ENCODE assay signal across 10 mouse cellular contexts in genomic region chr2:181375787-181376186, GRCm38 (mm10). TPM values are rescaled to one million over a fixed set of nuclear protein-coding genes. Genes with fewer than 3 reads are reported as not detected.
DNase-seq lines count a peak whose midpoint lies in the region; ATAC-seq and TF ChIP-seq lines count a peak whose summit lies in the region.
"Had no signal": no experiment of that assay in that cellular context is flagged by ENCODE, and none has a peak within 500 bp of the region (broad histone marks: within the 10 kb centered on the region; RNA-seq: fewer than 3 reads in every experiment).

No protein-coding gene starts in this region.

- H3K9me3 ChIP-seq in lung, postnatal 0 days (ENCODE audit: low read length) = no peaks in the 10 kb centered on the region
- H3K9me3 ChIP-seq: neural tube, embryonic 12.5 days had no signal

- H3K36me3 ChIP-seq in kidney, adult 2 months (ENCODE audit: control insufficient read depth, insufficient read depth, low read length) = 0 out of 2 replicates have a peak, but pooled peaks cover 3% of the 10 kb centered on the region
- H3K36me3 ChIP-seq in lung, postnatal 0 days (ENCODE audit: insufficient read depth, low read length) = peaks cover 17% of the 10 kb centered on the region

- H3K4me3 ChIP-seq in kidney, adult 2 months (ENCODE audit: insufficient read depth, low read depth, low read length) = no peak overlapping the region
- no peak overlapping the region for H3K4me3 ChIP-seq in lung, postnatal 0 days (ENCODE audit: low read depth, low read length)
- H3K4me3 ChIP-seq: neural tube, embryonic 12.5 days had no signal

- no peak for TF ChIP-seq POLR2A in kidney, adult 2 months (IDR thresholded peaks at IDR 0.05; ENCODE audit: low read depth, low read length)

- DNase-seq in kidney, adult 2 months = peak; percentile 41
- no peak for DNase-seq in kidney, postnatal 4 days
- DNase-seq in CD4-positive, CD25-positive, alpha-beta regulatory T cell, adult 2 months (ENCODE audit: low read depth, low spot score) = peak; percentile 83
- peak; percentile 62 for DNase-seq in R1 (ENCODE audit: low read depth, low spot score)
- peak; percentile 47 for DNase-seq in lung, postnatal 0 days (ENCODE audit: low spot score)
- no peak for DNase-seq in layer of hippocampus, adult 9-10 months (ENCODE audit: low spot score)
- DNase-seq in Muller cell, postnatal 12 days (ENCODE audit: inconsistent ontology term) = no peak
- DNase-seq in kidney, adult 18-20 months = no peak
- DNase-seq: adrenal gland, postnatal 14 days had no signal

- no peak for TF ChIP-seq EP300 in lung, postnatal 0 days (IDR thresholded peaks at IDR 0.05)

- ATAC-seq in lung, postnatal 0 days = no peak

- no peak overlapping the region for H3K27ac ChIP-seq in kidney, adult 2 months (ENCODE audit: insufficient read depth, low read depth, low read length)
- no peak overlapping the region for H3K27ac ChIP-seq in lung, postnatal 0 days (ENCODE audit: low read length)
- H3K27ac ChIP-seq: neural tube, embryonic 12.5 days had no signal

- no peaks in the 10 kb centered on the region for H3K4me1 ChIP-seq in kidney, adult 2 months (ENCODE audit: control insufficient read depth, insufficient read depth, low read length)
- H3K4me1 ChIP-seq in lung, postnatal 0 days (ENCODE audit: insufficient read depth, low read depth, low read length) = no peaks in the 10 kb centered on the region
- H3K4me1 ChIP-seq: neural tube, embryonic 12.5 days had no signal

- WGBS in kidney, adult 2 months = 93% methylated on average over 2 of the region's 2 CpGs
- 88% methylated on average over 2 of the region's 2 CpGs for WGBS in lung, postnatal 0 days

- H3K9ac ChIP-seq in lung, postnatal 0 days (replicated peaks; ENCODE audit: low read depth) = no peak overlapping the region
- H3K9ac ChIP-seq: neural tube, embryonic 12.5 days had no signal

- no peak overlapping the region for H3K4me2 ChIP-seq in lung, postnatal 0 days (replicated peaks; ENCODE audit: low read depth, low read length)
- H3K4me2 ChIP-seq: neural tube, embryonic 12.5 days had no signal

- no peak for TF ChIP-seq CTCF in kidney, adult 2 months (conservative IDR thresholded peaks at IDR 0.05; ENCODE audit: insufficient read depth, insufficient read length, low read depth, low read length)
- peak; percentile 65 for TF ChIP-seq CTCF in lung, postnatal 0 days (IDR thresholded peaks at IDR 0.05)

- H3K27me3 ChIP-seq in kidney, adult 2 months (replicated peaks; ENCODE audit: control insufficient read depth, insufficient read depth, low read length) = no peaks in the 10 kb centered on the region
- no peaks in the 10 kb centered on the region for H3K27me3 ChIP-seq in lung, postnatal 0 days (replicated peaks; ENCODE audit: insufficient read depth, low read length)
- H3K27me3 ChIP-seq: neural tube, embryonic 12.5 days had no signal

RNA-seq across cellular contexts. Expression of gene Lime1, which starts 4.1 kb away (rescaled TPM):
- 35.1 and 53.7 TPM in 2 replicates for polyA plus RNA-seq in kidney, adult 2 months (2012; rRNA removed)
- 12.2 and 13.5 TPM in 2 replicates for polyA plus RNA-seq in lung, postnatal 0 days (2015; fragmentation: Nextera tagmentation; extraction: Ambion mirVana)

RNA-seq across cellular contexts. Expression of gene Arfrp1, which starts 10.6 kb away (rescaled TPM):
- 32.0 and 36.0 TPM in 2 replicates for polyA plus RNA-seq in kidney, adult 2 months (2012; rRNA removed)
- 46.5 and 46.6 TPM in 2 replicates for polyA plus RNA-seq in lung, postnatal 0 days (2015; fragmentation: Nextera tagmentation; extraction: Ambion mirVana)

RNA-seq across cellular contexts. Expression of gene Zgpat, which starts 11.1 kb away (rescaled TPM):
- 29.6 and 35.2 TPM in 2 replicates for polyA plus RNA-seq in kidney, adult 2 months (2012; rRNA removed)
- polyA plus RNA-seq in lung, postnatal 0 days (2015; fragmentation: Nextera tagmentation; extraction: Ambion mirVana) = 22.9 and 26.8 TPM in 2 replicates

RNA-seq across cellular contexts. Expression of gene Rtel1, which starts 56.2 kb away (rescaled TPM):
- polyA plus RNA-seq in kidney, adult 2 months (2012; rRNA removed) = 30.2 and 30.9 TPM in 2 replicates
- 8.0 and 10.4 TPM in 2 replicates for polyA plus RNA-seq in lung, postnatal 0 days (2015; fragmentation: Nextera tagmentation; extraction: Ambion mirVana)

Comparison
In these comparisons a context has a peak if more than half of its experiments do, and no peak if none do; other contexts are left out.
1. DNase-seq: peak in kidney, adult 2 months (single experiment), CD4-positive, CD25-positive, alpha-beta regulatory T cell, adult 2 months (single experiment), R1 (single experiment) and lung, postnatal 0 days (single experiment); none in kidney, postnatal 4 days (0 of 2), layer of hippocampus, adult 9-10 months (single experiment), Muller cell, postnatal 12 days (single experiment) and kidney, adult 18-20 months (single experiment).